Mouse (Mus musculus) limb, embryonic 10.5 days (tissue): ENCODE results near the gene Epha2. TPM values are rescaled to one million over a fixed set of nuclear protein-coding genes. Genes with fewer than 3 reads are reported as not detected.

Experiments used
- DNase-seq: peaks from one replicate; pipeline ENCODE4 v3.0.0-alpha.2; 2017; ENCODE audit warnings: low spot score
- H3K27ac ChIP-seq: fragments of 300-500 bp; sonication (generic); 2 replicates; pipeline ENCODE4 v1.5.1; 2016; ENCODE audit warnings: mild to moderate bottlenecking
- H3K27me3 ChIP-seq: fragments of 300-500 bp; sonication (generic); 2 replicates; pipeline ENCODE4 v1.6.1; 2016; ENCODE audit warnings: low read depth, mild to moderate bottlenecking; ENCODE audit not compliant: poor library complexity, severe bottlenecking
- H3K36me3 ChIP-seq: fragments of 300-500 bp; sonication (generic); 2 replicates; pipeline ENCODE4 v1.6.1; 2016; ENCODE audit warnings: mild to moderate bottlenecking, moderate library complexity
- H3K4me1 ChIP-seq: fragments of 300-500 bp; sonication (generic); 2 replicates; pipeline ENCODE4 v1.6.1; 2016
- H3K4me3 ChIP-seq: fragments of 300-500 bp; sonication (generic); 2 replicates; pipeline ENCODE4 v1.5.1; 2016; ENCODE audit warnings: mild to moderate bottlenecking, moderate library complexity
- H3K9me3 ChIP-seq: fragments of 300-500 bp; sonication (generic); replicated peaks from 2 replicates; pipeline ENCODE4 v1.6.1; 2016; ENCODE audit warnings: mild to moderate bottlenecking
- WGBS: fragments of 180-500 bp; shearing (Covaris S2); methylation state at CpG from one replicate; pipeline ENCODE4 v1.1.7; 2016; 5-methylcytosine and 5-hydroxymethylcytosine counted together
- polyA plus RNA-seq: library from polyadenylated mRNA; unstranded; fragments of >200 nt; fragmentation: Nextera tagmentation; extraction: Ambion mirVana; gene quantifications from 2 replicates; pipeline ENCODE4 v1.2.1, GENCODE M21; 2016

The Epha2 gene
- polyA plus RNA-seq, 1 experiment from 2014 or later = 5.6 TPM

DNA sequence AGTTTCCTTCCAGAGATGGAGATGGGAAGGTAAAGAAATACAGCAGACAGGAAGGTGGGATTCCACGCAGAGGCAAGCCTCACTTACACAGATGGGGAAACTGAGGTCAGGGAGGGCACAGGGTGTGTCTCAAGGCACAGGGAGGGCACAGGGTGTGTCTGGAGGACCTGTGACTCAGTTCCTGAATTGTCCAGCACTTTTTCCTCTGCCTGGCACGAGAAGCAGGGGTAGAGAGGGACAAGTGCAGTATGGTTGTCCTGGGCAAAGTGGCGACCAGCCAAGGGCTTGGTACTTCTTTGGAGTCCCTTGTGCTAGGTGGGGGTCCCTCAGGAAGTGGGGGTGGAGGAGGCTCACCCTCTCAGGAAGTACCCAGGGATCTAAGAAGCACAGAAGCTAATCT lies 19.0 kb upstream of the Epha2 start:
- H3K9me3 ChIP-seq = no peaks in the 10 kb centered on the region
- H3K27me3 ChIP-seq = peaks cover 47% of the 10 kb centered on the region
- no peaks in the 10 kb centered on the region for H3K36me3 ChIP-seq
- H3K4me1 ChIP-seq = peaks cover 62% of the 10 kb centered on the region
- WGBS = 58% methylated on average over 3 of the region's 3 CpGs
- DNase-seq = no peak
- no peak overlapping the region for H3K4me3 ChIP-seq
- peak overlapping the region; percentile 22 for H3K27ac ChIP-seq

DNA sequence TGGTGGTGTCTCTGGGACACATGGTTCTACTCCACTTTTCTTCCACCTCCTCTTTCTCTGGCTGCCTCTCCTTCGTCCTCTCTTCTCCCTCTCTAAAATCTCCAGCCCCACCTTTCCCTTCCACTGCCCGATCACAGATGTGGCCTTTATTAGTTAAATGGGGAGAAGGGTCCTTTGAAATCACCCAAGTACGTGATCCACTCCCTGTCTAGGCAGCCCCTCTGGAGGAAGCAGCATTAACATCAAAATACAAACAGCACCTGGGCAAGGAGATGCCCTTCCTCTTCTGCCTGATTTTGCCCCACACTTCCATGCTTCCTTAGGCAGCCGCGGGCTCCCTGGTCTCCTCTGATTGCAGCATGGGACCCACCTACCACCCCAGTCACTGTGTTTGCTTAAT lies 18.4 kb upstream of the Epha2 start:
- Histone ChIP-seq H3K4me1 (peaks cover 66% of the 10 kb centered on the region), H3K36me3 (no peaks in the 10 kb centered on the region), H3K4me3 (no peak overlapping the region), H3K27me3 (peaks cover 53% of the 10 kb centered on the region), H3K27ac (peak overlapping the region; percentile 22; the same call in 1 of the 2 replicates), H3K9me3 (no peaks in the 10 kb centered on the region)
- no peak for DNase-seq
- 37% methylated on average over 5 of the region's 5 CpGs for WGBS

DNA sequence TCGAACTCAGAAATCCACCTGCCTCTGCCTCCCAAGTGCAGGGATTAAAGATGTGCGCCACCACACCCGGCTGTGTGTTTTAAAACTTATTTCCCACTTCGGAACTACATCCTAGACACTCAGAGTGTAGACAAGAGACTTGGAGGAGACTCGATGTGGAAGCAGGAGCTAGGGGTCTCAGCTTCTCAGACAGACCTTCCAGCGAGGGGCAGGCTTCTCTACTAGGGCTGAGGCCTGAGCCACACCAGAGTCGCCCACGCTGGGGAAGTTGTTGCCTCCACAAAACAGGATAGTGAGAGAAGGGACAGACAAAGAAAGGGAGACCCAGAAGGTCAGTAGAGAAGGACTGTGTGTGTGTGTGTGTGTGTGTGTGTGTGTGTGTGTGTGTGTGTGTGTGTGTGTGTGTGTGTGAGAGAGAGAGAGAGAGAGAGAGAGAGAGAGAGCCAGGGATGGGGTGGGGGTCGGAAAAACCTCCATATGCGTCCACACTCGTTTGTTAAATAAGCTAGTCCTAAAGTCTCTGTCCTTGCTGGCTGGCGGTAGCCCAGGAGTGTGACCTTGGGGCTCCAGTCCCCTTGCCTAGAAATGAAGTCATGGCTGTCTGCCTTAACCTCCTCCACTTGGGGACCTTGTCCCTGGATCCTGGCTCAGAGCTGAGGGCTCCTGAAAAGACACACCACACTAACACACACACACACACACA lies 17.7 kb upstream of the Epha2 start:
- Histone ChIP-seq H3K9me3 (no peaks in the 10 kb centered on the region), H3K27me3 (peaks cover 60% of the 10 kb centered on the region), H3K4me1 (peaks cover 66% of the 10 kb centered on the region), H3K36me3 (no peaks in the 10 kb centered on the region), H3K27ac (peak overlapping the region; percentile 50; the same call in 1 of the 2 replicates), H3K4me3 (no peak overlapping the region)
- 64% methylated on average over 12 of the region's 12 CpGs for WGBS
- no peak for DNase-seq

DNA sequence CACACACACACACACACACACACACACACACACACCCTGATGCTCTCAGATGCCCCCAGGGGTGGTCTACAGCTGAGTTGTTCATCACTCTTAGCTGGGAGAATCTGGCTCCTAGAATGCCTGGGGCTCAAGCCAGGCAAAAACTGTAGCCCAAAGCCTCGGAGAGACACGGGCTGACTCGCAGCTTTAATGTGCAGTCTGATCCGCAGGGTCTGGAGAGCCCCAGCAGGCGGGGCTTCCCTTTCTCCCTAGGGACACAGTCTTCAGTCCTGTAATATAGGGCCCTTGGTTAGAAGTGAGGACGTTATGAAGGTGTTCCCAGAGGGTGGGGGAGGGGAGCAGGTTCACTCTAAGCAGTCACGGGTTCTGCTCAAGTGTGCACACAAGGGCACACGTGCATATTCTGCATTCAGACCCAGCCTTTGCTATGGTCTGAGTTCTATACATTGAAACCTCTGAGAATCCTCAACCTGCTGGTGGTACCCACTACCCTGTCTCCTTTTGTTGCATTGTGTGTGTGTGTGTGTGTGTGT lies 17.1 kb upstream of the Epha2 start:
- no peak for DNase-seq
- H3K27me3 ChIP-seq = peaks cover 66% of the 10 kb centered on the region
- H3K4me3 ChIP-seq = no peak overlapping the region
- H3K9me3 ChIP-seq = no peaks in the 10 kb centered on the region
- H3K27ac ChIP-seq = peak overlapping the region; percentile 50; the same call in 1 of the 2 replicates
- WGBS = 32% methylated on average over 8 of the region's 8 CpGs
- peaks cover 63% of the 10 kb centered on the region for H3K4me1 ChIP-seq
- H3K36me3 ChIP-seq = no peaks in the 10 kb centered on the region

DNA sequence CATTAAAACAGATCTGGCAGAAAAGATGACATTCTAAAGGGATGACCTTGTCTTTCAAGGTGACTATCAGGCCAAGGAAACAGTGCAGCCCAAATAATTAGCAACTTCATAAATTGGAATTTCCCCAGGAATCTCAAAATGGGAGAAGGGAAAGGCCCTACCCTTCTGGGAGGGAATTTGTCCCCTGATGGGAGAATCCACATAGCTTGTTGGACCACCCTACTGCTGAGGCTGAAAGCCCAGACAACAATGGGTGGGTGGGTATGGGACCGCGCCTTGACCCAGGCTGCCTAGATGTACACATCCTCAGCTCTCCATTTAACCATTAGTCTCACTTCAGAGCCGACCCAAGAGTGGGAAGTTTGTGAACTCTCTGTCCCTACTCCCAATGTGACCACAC lies 16.6 kb upstream of the Epha2 start:
- H3K36me3 ChIP-seq = no peaks in the 10 kb centered on the region
- 82% methylated on average over 3 of the region's 3 CpGs for WGBS
- H3K27ac ChIP-seq = no peak overlapping the region
- H3K27me3 ChIP-seq = peaks cover 71% of the 10 kb centered on the region
- peaks cover 63% of the 10 kb centered on the region for H3K4me1 ChIP-seq
- H3K9me3 ChIP-seq = no peaks in the 10 kb centered on the region
- no peak for DNase-seq
- no peak overlapping the region for H3K4me3 ChIP-seq

DNA sequence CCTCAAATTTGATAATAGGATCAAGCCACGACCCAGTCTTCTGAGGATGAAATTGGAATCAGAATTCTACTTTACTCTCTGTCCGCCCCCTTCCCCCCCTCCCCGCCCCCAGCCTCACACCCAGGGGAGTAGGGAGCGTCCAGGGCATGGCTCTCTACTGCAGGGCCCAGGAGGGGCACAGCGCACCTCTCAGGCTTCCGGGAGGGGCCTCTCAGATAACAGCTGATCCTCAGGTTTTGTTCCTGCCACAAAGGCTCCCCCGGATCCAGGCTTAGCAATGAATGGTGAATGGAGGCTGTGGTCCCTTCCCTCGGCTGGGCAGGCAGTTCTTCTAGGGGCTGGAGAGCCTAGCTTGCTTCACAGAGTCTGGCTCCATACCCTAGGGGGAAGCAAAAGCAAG lies 15.9 kb upstream of the Epha2 start:
- Histone ChIP-seq H3K27ac (no peak overlapping the region), H3K36me3 (no peaks in the 10 kb centered on the region), H3K4me1 (peaks cover 64% of the 10 kb centered on the region), H3K4me3 (no peak overlapping the region), H3K9me3 (no peaks in the 10 kb centered on the region), H3K27me3 (peaks cover 78% of the 10 kb centered on the region)
- WGBS = 22% methylated on average over 8 of the region's 8 CpGs
- no peak for DNase-seq

DNA sequence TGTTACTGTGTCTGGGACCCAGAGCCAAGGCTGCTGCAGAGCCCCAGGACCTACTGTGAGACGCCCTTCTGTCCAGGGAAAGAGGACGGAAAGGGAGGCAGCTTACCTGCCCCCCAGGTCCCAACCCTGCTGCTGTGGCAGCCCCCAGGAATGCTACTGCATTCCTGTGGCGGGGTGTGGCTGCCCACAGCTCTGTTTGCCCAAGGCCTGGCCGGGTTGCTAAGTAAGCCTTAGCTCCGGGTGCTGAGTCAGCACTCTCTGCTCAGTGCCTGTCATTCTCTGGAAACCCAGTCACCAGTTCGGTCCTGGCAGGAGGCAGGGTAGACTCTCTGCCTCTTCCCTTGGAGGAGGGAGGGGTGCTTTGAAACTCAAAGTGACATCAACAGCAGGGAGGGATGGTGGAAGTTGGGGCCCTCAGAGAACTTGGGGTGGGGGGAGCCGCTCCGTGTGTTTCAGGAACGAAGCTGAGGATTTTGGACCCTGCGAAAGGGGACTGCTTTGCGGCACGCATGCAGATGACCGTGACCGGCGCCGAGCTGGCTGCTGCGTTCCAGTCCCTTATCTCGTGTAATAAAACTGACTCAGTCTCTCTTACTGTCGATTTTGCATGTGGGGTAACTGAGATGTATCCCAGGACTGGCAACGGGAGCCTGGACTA lies 14.1 kb upstream of the Epha2 start:
- H3K4me3 ChIP-seq = peak overlapping the region; percentile 7; the same call in 1 of the 2 replicates
- no peaks in the 10 kb centered on the region for H3K36me3 ChIP-seq
- no peaks in the 10 kb centered on the region for H3K9me3 ChIP-seq
- no peak for DNase-seq
- WGBS = 9% methylated on average over 20 of the region's 20 CpGs
- 0 out of 2 replicates have a peak overlapping the region, but pooled peaks have one; percentile 39 for H3K27ac ChIP-seq
- H3K4me1 ChIP-seq = peaks cover 66% of the 10 kb centered on the region
- H3K27me3 ChIP-seq = peaks cover 90% of the 10 kb centered on the region

DNA sequence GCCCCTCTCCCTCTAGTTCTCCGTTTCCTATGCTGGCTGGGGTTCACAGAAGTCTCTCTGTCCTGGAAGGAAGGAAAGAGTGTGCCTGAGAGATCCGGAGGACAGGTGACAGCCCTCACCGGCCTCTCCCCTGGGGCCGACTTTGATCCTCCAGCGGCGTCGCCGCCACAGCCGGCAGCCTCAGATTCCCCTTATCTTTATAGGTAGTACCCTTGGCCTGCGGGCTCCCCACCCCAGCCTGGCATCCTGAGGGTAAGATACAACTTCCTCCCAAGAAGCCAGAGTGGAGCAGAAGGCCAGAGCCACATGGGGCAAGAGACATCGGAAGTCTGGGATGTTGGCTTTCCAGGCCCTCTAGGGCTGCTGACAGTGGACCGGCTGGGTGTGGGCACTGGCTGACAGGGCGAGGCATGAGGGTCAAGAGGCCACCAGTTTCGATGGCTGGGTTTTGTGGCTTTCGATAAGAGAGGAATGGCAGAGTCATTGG lies 13.5 kb upstream of the Epha2 start:
- H3K4me3 ChIP-seq = peak overlapping the region; percentile 7; the same call in 1 of the 2 replicates
- peaks cover 66% of the 10 kb centered on the region for H3K4me1 ChIP-seq
- no peaks in the 10 kb centered on the region for H3K9me3 ChIP-seq
- no peak overlapping the region for H3K27ac ChIP-seq
- no peak for DNase-seq
- peaks cover 90% of the 10 kb centered on the region for H3K27me3 ChIP-seq
- H3K36me3 ChIP-seq = no peaks in the 10 kb centered on the region
- 4% methylated on average over 15 of the region's 15 CpGs for WGBS

DNA sequence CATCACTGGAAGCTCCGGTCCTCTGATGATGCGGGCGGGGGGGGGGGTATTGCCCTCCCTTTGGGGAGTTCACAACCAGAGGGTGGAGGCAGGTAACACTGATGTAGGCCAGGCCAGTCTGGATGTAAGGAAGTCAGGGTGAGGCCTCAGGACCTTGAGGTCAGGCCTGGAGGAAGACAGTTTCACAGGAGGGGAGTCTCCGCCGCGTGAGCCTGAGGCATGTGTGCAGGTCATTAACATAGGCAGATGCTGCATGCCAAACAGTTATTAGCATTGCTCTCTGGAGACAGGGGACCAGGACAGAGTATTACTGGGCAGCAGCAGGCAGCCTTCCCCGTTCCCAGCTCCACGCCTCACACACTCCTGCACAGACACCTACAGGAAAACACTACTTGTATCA lies 12.9 kb upstream of the Epha2 start:
- H3K36me3 ChIP-seq = no peaks in the 10 kb centered on the region
- H3K27ac ChIP-seq = no peak overlapping the region
- peaks cover 68% of the 10 kb centered on the region for H3K4me1 ChIP-seq
- peaks cover 92% of the 10 kb centered on the region for H3K27me3 ChIP-seq
- WGBS = 40% methylated on average over 8 of the region's 8 CpGs
- DNase-seq = no peak
- H3K9me3 ChIP-seq = no peaks in the 10 kb centered on the region
- no peak overlapping the region for H3K4me3 ChIP-seq

DNA sequence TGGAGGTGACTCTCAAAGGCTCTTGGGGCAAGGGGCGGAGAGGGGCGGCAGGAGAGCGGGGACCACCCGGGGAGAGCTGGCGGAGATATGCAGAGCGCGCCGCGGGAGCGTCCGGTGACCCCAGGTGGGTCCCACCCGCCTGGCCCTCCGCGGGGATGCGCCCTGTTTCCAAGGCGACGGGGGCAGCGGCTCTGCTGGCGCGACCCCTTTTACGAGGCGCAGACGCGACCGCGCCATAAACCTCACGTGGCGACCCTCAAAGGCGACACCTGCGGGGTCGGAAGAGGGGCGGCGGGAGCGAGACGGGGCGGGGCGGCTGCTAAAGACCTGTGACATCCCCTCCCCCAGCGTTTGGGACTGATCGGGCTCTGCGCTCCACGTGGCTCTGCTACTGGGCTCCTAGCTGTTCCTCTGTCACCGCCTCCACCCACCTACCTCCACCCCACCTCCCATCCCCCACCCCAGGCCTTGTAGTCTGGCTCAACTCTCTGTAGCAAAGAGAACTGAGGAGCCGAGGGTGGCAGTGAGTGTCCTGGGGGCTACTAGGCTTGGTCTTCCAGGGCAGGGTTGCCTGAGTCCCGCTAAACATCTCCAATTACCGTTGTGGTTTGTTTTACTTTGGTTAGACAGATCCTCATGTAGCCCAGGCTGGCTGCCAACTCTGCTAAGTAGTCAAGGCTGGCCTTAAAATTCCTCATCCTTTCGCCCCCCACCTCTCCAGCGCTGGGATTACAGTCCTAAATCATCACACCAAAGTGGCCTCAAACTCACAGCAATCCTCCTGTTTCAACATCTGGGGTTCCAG lies 9.3 kb upstream of the Epha2 start:
- Histone ChIP-seq H3K27ac (peak overlapping the region; percentile 84), H3K9me3 (no peaks in the 10 kb centered on the region), H3K4me3 (peak overlapping the region; percentile 50), H3K27me3 (peaks cover 93% of the 10 kb centered on the region), H3K4me1 (peaks cover 82% of the 10 kb centered on the region), H3K36me3 (no peaks in the 10 kb centered on the region)
- DNase-seq = peak; percentile 82
- under 1% methylated on average over 47 of the region's 47 CpGs for WGBS

DNA sequence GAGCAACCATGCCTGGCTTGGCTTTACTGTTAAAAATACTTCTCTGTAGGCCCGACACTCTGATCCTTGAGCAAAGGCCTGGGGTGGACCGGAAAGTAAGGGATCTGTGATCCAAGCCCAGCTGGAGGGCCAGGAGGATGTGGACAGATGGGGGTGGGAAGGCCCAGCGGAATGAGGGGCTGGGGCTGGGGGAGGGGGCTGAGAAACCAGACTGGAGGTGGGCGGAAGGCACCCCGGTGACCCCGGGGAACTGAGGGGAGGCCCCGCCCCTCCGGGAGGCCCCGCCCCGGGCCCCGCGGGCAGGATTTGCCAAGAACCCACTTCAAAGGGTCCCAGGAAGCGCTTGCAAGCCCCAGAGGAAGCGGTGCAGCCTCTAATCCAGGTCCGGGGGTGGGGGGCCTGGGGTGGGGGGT lies 5.3 kb upstream of the Epha2 start:
- Histone ChIP-seq H3K9me3 (no peaks in the 10 kb centered on the region), H3K4me1 (peaks cover 85% of the 10 kb centered on the region), H3K36me3 (no peaks in the 10 kb centered on the region), H3K4me3 (peak overlapping the region; percentile 45), H3K27me3 (peaks cover 91% of the 10 kb centered on the region), H3K27ac (peak overlapping the region; percentile 80)
- peak; percentile 73 for DNase-seq
- 2% methylated on average over 15 of the region's 15 CpGs for WGBS

DNA sequence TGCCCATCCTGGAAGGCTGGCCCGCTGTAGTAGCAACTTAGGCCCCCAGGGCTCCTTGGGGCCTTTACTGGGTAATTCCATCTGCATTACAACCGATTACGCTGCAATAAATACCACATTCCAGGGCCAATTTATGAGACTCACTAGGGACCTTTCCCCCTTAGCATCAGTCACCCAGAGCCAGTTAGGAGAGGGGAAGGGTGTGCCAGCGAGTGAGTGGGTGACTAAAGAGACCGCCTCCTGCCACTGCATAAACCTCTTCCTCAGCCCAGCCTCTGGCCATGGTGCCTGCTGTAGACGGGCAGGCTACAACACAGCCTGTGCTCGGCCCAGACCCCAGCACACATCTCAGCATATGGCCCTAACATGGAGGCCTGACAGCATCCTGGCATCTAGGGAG lies 3.1 kb upstream of the Epha2 start:
- Histone ChIP-seq H3K27me3 (peaks cover 90% of the 10 kb centered on the region), H3K27ac (no peak overlapping the region), H3K4me1 (peaks cover 86% of the 10 kb centered on the region), H3K36me3 (no peaks in the 10 kb centered on the region), H3K4me3 (no peak overlapping the region), H3K9me3 (no peaks in the 10 kb centered on the region)
- no peak for DNase-seq
- 34% methylated on average over 7 of the region's 7 CpGs for WGBS
